Comparison of ENCODE assay signal across 8 mouse cellular contexts in genomic region chr6:39347880-39348814, GRCm38 (mm10). TPM values are rescaled to one million over a fixed set of nuclear protein-coding genes. Genes with fewer than 3 reads are reported as not detected.
DNase-seq lines count a peak whose midpoint lies in the region; ATAC-seq and TF ChIP-seq lines count a peak whose summit lies in the region.
"Had no signal": no experiment of that assay in that cellular context is flagged by ENCODE, and none has a peak within 500 bp of the region (broad histone marks: within the 10 kb centered on the region; RNA-seq: fewer than 3 reads in every experiment).

No protein-coding gene starts in this region.

- H3K4me2 ChIP-seq in embryonic facial prominence, embryonic 13.5 days: no peak overlapping the region

- TF ChIP-seq POLR2A in thymus, adult 2 months (IDR thresholded peaks at IDR 0.05; ENCODE audit: control insufficient read depth, extremely low read depth, insufficient read depth, low read length, poor library complexity): no peak

- WGBS in thymus, adult 2 months: 17% methylated on average over 4 of the region's 4 CpGs
- 38% methylated on average over 4 of the region's 4 CpGs for WGBS in embryonic facial prominence, embryonic 13.5 days

- H3K4me3 ChIP-seq in thymus, adult 2 months (ENCODE audit: control insufficient read depth, insufficient read depth, low read length): no peak overlapping the region
- no peak overlapping the region for H3K4me3 ChIP-seq in embryonic facial prominence, embryonic 13.5 days

- no peak overlapping the region for H3K9ac ChIP-seq in embryonic facial prominence, embryonic 13.5 days
- H3K9ac ChIP-seq: liver, embryonic 14.5 days had no signal

- no peaks in the 10 kb centered on the region for H3K27me3 ChIP-seq in thymus, adult 2 months (ENCODE audit: control insufficient read depth, insufficient read depth, low read length)
- no peaks in the 10 kb centered on the region for H3K27me3 ChIP-seq in embryonic facial prominence, embryonic 13.5 days

- no peak for ATAC-seq in embryonic facial prominence, embryonic 13.5 days (ENCODE audit: insufficient number of reproducible peaks, insufficient read depth, low FRiP score, low TSS enrichment, low read depth)
- no peak for ATAC-seq in granulocyte monocyte progenitor cell, adult 5-6 weeks (replicated peaks; ENCODE audit: poor library complexity, severe bottlenecking)
- no peak for ATAC-seq in erythroid progenitor cell, adult 5-6 weeks (replicated peaks; ENCODE audit: low FRiP score, poor library complexity, severe bottlenecking)

- H3K4me1 ChIP-seq in thymus, adult 2 months (replicated peaks; ENCODE audit: control insufficient read depth, insufficient read depth, low read length): peaks cover 23% of the 10 kb centered on the region
- peaks cover 12% of the 10 kb centered on the region for H3K4me1 ChIP-seq in embryonic facial prominence, embryonic 13.5 days

- H3K27ac ChIP-seq in thymus, adult 2 months (ENCODE audit: control insufficient read depth, insufficient read depth, low read length): peak overlapping the region; percentile 46; the same call in 1 of the 2 replicates
- peak overlapping the region; percentile 62 for H3K27ac ChIP-seq in embryonic facial prominence, embryonic 13.5 days
- H3K27ac ChIP-seq: liver, embryonic 14.5 days had no signal

- TF ChIP-seq CTCF in thymus, adult 2 months (IDR thresholded peaks at IDR 0.05; ENCODE audit: borderline replicate concordance, control insufficient read depth, extremely low read depth, insufficient read depth, low read length, poor library complexity): no peak

- peaks cover 26% of the 10 kb centered on the region for H3K36me3 ChIP-seq in thymus, adult 2 months (ENCODE audit: control insufficient read depth, insufficient read depth, low read length)
- H3K36me3 ChIP-seq in embryonic facial prominence, embryonic 13.5 days: peaks cover 73% of the 10 kb centered on the region

- H3K9me3 ChIP-seq in embryonic facial prominence, embryonic 13.5 days: no peaks in the 10 kb centered on the region

- DNase-seq in thymus, adult 2 months: peak; percentile 33
- no peak for DNase-seq in thymus, adult 18-20 months
- peak; percentile 36 for DNase-seq in lung, postnatal 10 days
- no peak for DNase-seq in spleen, postnatal 10 days (ENCODE audit: low spot score in 2 of 2)

RNA-seq across cellular contexts. Expression of gene Slc37a3, which starts 29.3 kb away (rescaled TPM):
- polyA plus RNA-seq in thymus, adult 2 months (2012; rRNA removed): 28.6 and 30.8 TPM in 2 replicates
- polyA plus RNA-seq in embryonic facial prominence, embryonic 13.5 days (2015; fragmentation: Nextera tagmentation; extraction: Ambion mirVana): 51.3 and 59.1 TPM in 2 replicates
- total RNA-seq in granulocyte monocyte progenitor cell, adult 5-6 weeks (2014; fragmentation: Nextera tagmentation): 0.88 TPM in 1 of 2 replicates, not detected in the other
- total RNA-seq in granulocyte monocyte progenitor cell, adult 5-6 weeks (2017): 0.26 and 0.41 TPM in 2 replicates
- total RNA-seq in erythroid progenitor cell, adult 5-6 weeks (2015; ENCODE audit: low replicate concordance): 1.4 and 10.9 TPM in 2 replicates
- 0.83 and 2.3 TPM in 2 replicates for total RNA-seq in erythroid progenitor cell, adult 5-6 weeks (2017; ENCODE audit: low replicate concordance)

RNA-seq across cellular contexts. Expression of gene Rab19, which starts 32.8 kb away (rescaled TPM):
- 9.8 and 13.2 TPM in 2 replicates for polyA plus RNA-seq in thymus, adult 2 months (2012; rRNA removed)
- 0.61 and 0.77 TPM in 2 replicates for polyA plus RNA-seq in embryonic facial prominence, embryonic 13.5 days (2015; fragmentation: Nextera tagmentation; extraction: Ambion mirVana)
- total RNA-seq in granulocyte monocyte progenitor cell, adult 5-6 weeks (2014; fragmentation: Nextera tagmentation): 1.4 TPM in 1 of 2 replicates, not detected in the other
- 0.26 TPM in 1 of 2 replicates, not detected in the other for total RNA-seq in granulocyte monocyte progenitor cell, adult 5-6 weeks (2017)
- 2.5 TPM in 1 of 2 replicates, not detected in the other for total RNA-seq in erythroid progenitor cell, adult 5-6 weeks (2015; ENCODE audit: low replicate concordance)
- 0.68 and 1.3 TPM in 2 replicates for total RNA-seq in erythroid progenitor cell, adult 5-6 weeks (2017; ENCODE audit: low replicate concordance)

Comparison
In these comparisons a context has a peak if more than half of its experiments do, and no peak if none do; other contexts are left out.
1. DNase-seq: peak in thymus, adult 2 months (single experiment) and lung, postnatal 10 days (single experiment); none in thymus, adult 18-20 months (0 of 2) and spleen, postnatal 10 days (0 of 2).